9 mouse cellular contexts compared by ENCODE assay signal in genomic region chr10:121089312-121089711, GRCm38 (mm10). TPM values are rescaled to one million over a fixed set of nuclear protein-coding genes. Genes with fewer than 3 reads are reported as not detected.
DNase-seq lines count a peak whose midpoint lies in the region; ATAC-seq and TF ChIP-seq lines count a peak whose summit lies in the region.
"Had no signal": no experiment of that assay in that cellular context is flagged by ENCODE, and none has a peak within 500 bp of the region (broad histone marks: within the 10 kb centered on the region; RNA-seq: fewer than 3 reads in every experiment).

No protein-coding gene starts in this region.

- H3K79me2 ChIP-seq in liver, adult 2 months (ENCODE audit: control insufficient read depth, insufficient read depth, low read length) = no peaks in the 10 kb centered on the region

- TF ChIP-seq POLR2A in liver, adult 2 months (IDR thresholded peaks at IDR 0.05; ENCODE audit: extremely low read depth, insufficient read depth, low read length) = no peak
- no peak for TF ChIP-seq POLR2A in cerebellum, adult 2 months (IDR thresholded peaks at IDR 0.05; ENCODE audit: borderline replicate concordance, insufficient read depth, low read length)

- ATAC-seq in forebrain, embryonic 13.5 days = peak; percentile 75
- ATAC-seq in limb, embryonic 15.5 days (ENCODE audit: insufficient number of reproducible peaks, low FRiP score, low TSS enrichment, low read depth) = no peak
- ATAC-seq: Patski had no signal

- TF ChIP-seq CTCF in liver, adult 2 months (IDR thresholded peaks at IDR 0.05; ENCODE audit: low read depth, low read length) = no peak
- TF ChIP-seq CTCF in cerebellum, adult 2 months (IDR thresholded peaks at IDR 0.05; ENCODE audit: borderline replicate concordance, insufficient read depth, low read depth, low read length) = no peak

- no peaks in the 10 kb centered on the region for H3K9me3 ChIP-seq in forebrain, embryonic 13.5 days (replicated peaks)
- H3K9me3 ChIP-seq in limb, embryonic 15.5 days = no peaks in the 10 kb centered on the region

- DNase-seq in liver, adult 2 months (ENCODE audit: extremely low read depth, low read depth, low spot score) = peak; percentile 86
- DNase-seq in liver = no peak
- peak; percentile 2 for DNase-seq in splenic B cell, adult 2 months (ENCODE audit: low read depth, low spot score)
- no peak for DNase-seq in frontal cortex, postnatal 14 days (ENCODE audit: low spot score in 2 of 2)
- no peak for DNase-seq in cerebellum, adult 2 months
- no peak for DNase-seq in cerebellum, postnatal 4 days (ENCODE audit: low spot score in 2 of 2)

- H3K4me2 ChIP-seq in forebrain, embryonic 13.5 days = peak overlapping the region; percentile 43
- H3K4me2 ChIP-seq in limb, embryonic 15.5 days = peak overlapping the region; percentile 19; the same call in 1 of the 2 replicates

- no peaks in the 10 kb centered on the region for H3K36me3 ChIP-seq in liver, adult 2 months (ENCODE audit: control insufficient read depth, insufficient read depth, low read length)
- H3K36me3 ChIP-seq in forebrain, embryonic 13.5 days (ENCODE audit: poor library complexity, severe bottlenecking) = no peaks in the 10 kb centered on the region
- no peaks in the 10 kb centered on the region for H3K36me3 ChIP-seq in limb, embryonic 15.5 days
- H3K36me3 ChIP-seq in splenic B cell, adult 2 months (ENCODE audit: control insufficient read depth, insufficient read depth, low read length, poor library complexity, severe bottlenecking) = no peaks in the 10 kb centered on the region

- no peaks in the 10 kb centered on the region; the same call in 1 of the 2 replicates for H3K4me1 ChIP-seq in liver, adult 2 months (ENCODE audit: control insufficient read depth, insufficient read depth, low read length)
- H3K4me1 ChIP-seq in forebrain, embryonic 13.5 days = peaks cover 16% of the 10 kb centered on the region
- peaks cover 12% of the 10 kb centered on the region for H3K4me1 ChIP-seq in limb, embryonic 15.5 days
- H3K4me1 ChIP-seq in cerebellum, adult 2 months (ENCODE audit: control insufficient read depth, insufficient read depth, low read length) = no peaks in the 10 kb centered on the region

- H3K27me3 ChIP-seq in liver, adult 2 months (ENCODE audit: control insufficient read depth, insufficient read depth, low read length) = no peaks in the 10 kb centered on the region
- 0 out of 2 replicates have a peak, but pooled peaks cover 2% of the 10 kb centered on the region for H3K27me3 ChIP-seq in forebrain, embryonic 13.5 days
- no peaks in the 10 kb centered on the region for H3K27me3 ChIP-seq in limb, embryonic 15.5 days
- H3K27me3 ChIP-seq in splenic B cell, adult 2 months (ENCODE audit: control insufficient read depth, insufficient read depth, low read length, poor library complexity, severe bottlenecking) = no peaks in the 10 kb centered on the region
- H3K27me3 ChIP-seq in cerebellum, adult 2 months (ENCODE audit: control insufficient read depth, insufficient read depth, low read length) = no peaks in the 10 kb centered on the region; the same call in 1 of the 2 replicates
- H3K27me3 ChIP-seq: Patski had no signal

- H3K9ac ChIP-seq in liver, adult 2 months (ENCODE audit: low read depth, low read length) = no peak overlapping the region
- no peak overlapping the region for H3K9ac ChIP-seq in forebrain, embryonic 13.5 days
- no peak overlapping the region for H3K9ac ChIP-seq in limb, embryonic 15.5 days

- WGBS in liver, adult 2 months = under 1% methylated on average over 6 of the region's 6 CpGs
- 3% methylated on average over 6 of the region's 6 CpGs for WGBS in forebrain, embryonic 13.5 days
- WGBS in limb, embryonic 15.5 days = 3% methylated on average over 6 of the region's 6 CpGs
- WGBS in cerebellum, adult 2 months = 4% methylated on average over 6 of the region's 6 CpGs

- H3K27ac ChIP-seq in liver, adult 2 months (replicated peaks; ENCODE audit: insufficient read depth, low read depth, low read length) = no peak overlapping the region; the same call in 1 of the 2 replicates
- no peak overlapping the region for H3K27ac ChIP-seq in forebrain, embryonic 13.5 days
- H3K27ac ChIP-seq in limb, embryonic 15.5 days = no peak overlapping the region
- H3K27ac ChIP-seq in cerebellum, adult 2 months (ENCODE audit: insufficient read depth, low read length) = no peak overlapping the region

- no peak overlapping the region for H3K4me3 ChIP-seq in liver, adult 2 months (ENCODE audit: insufficient read depth, low read depth, low read length)
- H3K4me3 ChIP-seq in forebrain, embryonic 13.5 days = no peak overlapping the region
- no peak overlapping the region for H3K4me3 ChIP-seq in limb, embryonic 15.5 days
- no peak overlapping the region for H3K4me3 ChIP-seq in cerebellum, adult 2 months (replicated peaks; ENCODE audit: insufficient read depth, low read depth, low read length)

RNA-seq across cellular contexts. Expression of gene Wif1, which starts 55.6 kb away (rescaled TPM):
- total RNA-seq in liver, adult 2 months (2014; rRNA removed) = 0.07 TPM in 1 of 2 replicates, not detected in the other
- polyA plus RNA-seq in liver, adult 2 months (2012; rRNA removed) = 0.06 TPM in 1 of 2 replicates, not detected in the other
- polyA plus RNA-seq in forebrain, embryonic 13.5 days (2015; fragmentation: Nextera tagmentation; extraction: Ambion mirVana) = 4.5 and 5.3 TPM in 2 replicates
- polyA plus RNA-seq in limb, embryonic 15.5 days (2015; fragmentation: Nextera tagmentation; extraction: Ambion mirVana) = 94.1 and 110 TPM in 2 replicates
- polyA plus RNA-seq in cerebellum, adult 2 months (2012; rRNA removed) = 1.1 and 2.3 TPM in 2 replicates

Comparison
In these comparisons a context has a peak if more than half of its experiments do, and no peak if none do; other contexts are left out.
1. DNase-seq: peak in liver, adult 2 months (single experiment) and splenic B cell, adult 2 months (single experiment); none in liver (single experiment), frontal cortex, postnatal 14 days (0 of 2), cerebellum, adult 2 months (0 of 2) and cerebellum, postnatal 4 days (0 of 2).
2. RNA of gene Wif1, which starts 55.6 kb away (polyA plus RNA-seq): 94.1 to 110 TPM in limb, embryonic 15.5 days; 4.5 to 5.3 TPM in forebrain, embryonic 13.5 days, 1.1 to 2.3 TPM in cerebellum, adult 2 months and 0.06 TPM in liver, adult 2 months; every median in the first group is over 10 times any median in the second.